Mouse (Mus musculus) left cerebral cortex, adult 8-10 months (tissue): Measurements from ENCODE around the gene Ndufa10. TPM values are rescaled to one million over a fixed set of nuclear protein-coding genes. Genes with fewer than 3 reads are reported as not detected.

ENCODE experiments used
- DNase-seq, 2 experiments: peaks; one replicate each; pipeline ENCODE4 v3.0.0; 2022; ENCODE audit warnings: low spot score in 2 of 2
- microRNA-seq, 2 experiments: library from miRNA; unstranded; fragments of <30 nt; microRNA quantifications; one replicate each; pipeline ENCODE4 v1.2.0; 2022
- total RNA-seq, 4 experiments: library from RNA; stranded (reverse); gene quantifications; 2 replicates each; pipeline ENCODE4 v1.2.4; 2022

Gene Ndufa10
- total RNA-seq, 4 experiments from 2014 or later, result 219 to 243 (median 235) TPM

DNA sequence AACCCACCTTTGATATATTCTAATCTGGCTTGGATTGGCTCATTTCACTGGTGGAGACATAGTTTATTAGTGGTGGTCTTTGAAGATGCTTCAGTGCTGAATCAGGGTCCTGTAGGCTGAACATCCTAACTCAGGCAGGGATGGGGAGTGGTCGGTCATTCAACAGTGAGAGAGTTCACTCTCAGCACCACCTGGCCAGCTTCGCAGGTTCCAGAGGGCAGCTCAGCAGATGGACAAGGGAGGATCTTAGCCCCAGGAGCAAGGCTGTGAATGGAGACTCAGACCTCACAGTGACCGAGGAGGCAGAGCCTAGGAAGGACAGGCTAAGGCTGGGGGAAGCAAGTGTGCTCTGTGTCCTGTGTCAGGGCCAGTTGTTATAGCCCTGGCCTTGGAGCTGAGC is 42.2 kb downstream of the Ndufa10 start:
- DNase-seq, result no peak

GRCm38 (mm10) chr1:92430991-92431390 is 42.7 kb downstream of the Ndufa10 start:
- no peak for DNase-seq

GRCm38 (mm10) chr1:92424714-92425113 is 48.9 kb downstream of the Ndufa10 start:
- DNase-seq, result no peak

DNA sequence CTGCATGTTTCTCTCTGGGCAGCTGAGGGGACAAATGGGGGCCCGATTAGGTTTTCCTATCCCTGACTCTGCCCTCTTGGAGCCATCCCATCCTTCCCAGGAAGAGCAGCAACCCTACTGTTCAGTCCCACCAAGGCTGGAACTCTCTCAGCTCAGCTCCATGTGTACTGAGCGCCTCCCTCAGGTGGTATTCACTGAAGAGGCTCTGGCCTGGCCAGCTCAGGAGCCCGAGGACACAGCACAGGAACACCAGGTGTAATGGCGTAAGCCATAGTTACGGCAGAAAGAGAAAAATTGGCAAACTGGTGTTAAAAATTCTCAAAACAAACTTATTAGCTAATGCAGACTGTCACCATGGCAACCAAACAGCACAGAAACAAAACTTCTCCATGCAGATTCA is 68.5 kb downstream of the Ndufa10 start:
- DNase-seq, result no peak

- no peak for DNase-seq
These were observed 73.1 kb downstream of the Ndufa10 start for GRCm38 (mm10) chr1:92400556-92400955.

- DNase-seq, result no peak
These were observed 75.1 kb downstream of the Ndufa10 start for GRCm38 (mm10) chr1:92398601-92399000.

GRCm38 (mm10) chr1:92397511-92398051 is 76.1 kb downstream of the Ndufa10 start:
- no peak for DNase-seq

- DNase-seq, result no peak
These were observed 79.4 kb downstream of the Ndufa10 start for GRCm38 (mm10) chr1:92394279-92394678.

GRCm38 (mm10) chr1:92393166-92393565 is 80.5 kb downstream of the Ndufa10 start:
- DNase-seq, result peak in 1 of 2 experiments; percentile 49

Small RNAs within 50 kb of the gene (microRNA-seq; reads per million reads assigned to microRNA genes)
- 2.6 to 6.7 reads per million in 2 experiments for gene Mir6900

Other genes starting within 250 kb of the Ndufa10 start
- gene Olfr1416, start 11.3 kb upstream of the Ndufa10 start, total RNA-seq, result not detected
- gene Olfr1415, start 22.2 kb upstream of the Ndufa10 start, total RNA-seq, result not detected
- gene Olfr1414, start 44.8 kb upstream of the Ndufa10 start, total RNA-seq, result not detected
- not detected for gene Olfr1413, start 97.5 kb upstream of the Ndufa10 start, total RNA-seq
- gene Olfr1412, start 111.9 kb upstream of the Ndufa10 start, total RNA-seq, result not detected
- gene Olfr1411, start 120.6 kb upstream of the Ndufa10 start, total RNA-seq, result not detected
- not detected for gene Olfr1410, start 131.9 kb upstream of the Ndufa10 start, total RNA-seq
- gene Olfr12, start 143.9 kb upstream of the Ndufa10 start, total RNA-seq, result not detected
- 100 to 1,000 TPM; 199 to 246 (median 216) TPM for gene Cops9, start 168.1 kb upstream of the Ndufa10 start, total RNA-seq
- gene Otos, start 175.0 kb upstream of the Ndufa10 start, total RNA-seq, result under 1 TPM in 2 of 4 experiments, not detected in 2; 0.58 to 0.68 TPM